Mouse (Mus musculus): ENCODE data around the gene Tmem231. TPM values are rescaled to one million over a fixed set of nuclear protein-coding genes. Genes with fewer than 3 reads are reported as not detected.

The Tmem231 gene
- polyA plus RNA-seq, 1 experiment from 2014 or later: 1.9 TPM

DNA sequence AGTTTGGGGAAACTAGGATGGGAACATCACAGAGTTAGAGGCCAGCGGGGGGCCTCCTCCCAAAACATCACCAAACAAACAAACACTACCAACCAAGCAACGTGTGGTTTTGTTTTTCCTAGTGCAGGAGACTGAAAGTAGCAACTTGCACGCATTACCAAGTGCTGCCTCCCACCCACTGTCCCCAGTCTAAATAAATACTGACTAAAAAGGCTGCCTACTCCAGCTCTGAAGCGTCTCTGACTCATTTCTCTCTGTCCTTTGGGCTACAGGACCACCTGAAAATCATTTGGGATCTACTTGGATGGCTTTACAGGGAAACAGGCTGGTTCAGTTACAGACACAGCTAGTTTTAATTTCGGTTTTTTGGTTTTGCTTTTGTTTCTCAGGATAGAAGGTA lies 30.7 kb upstream of the Tmem231 start:
- H3K4me1 ChIP-seq (replicated peaks): peaks cover 7% of the 10 kb centered on the region; the same call in 1 of the 2 replicates
- WGBS (ENCODE audit: insufficient replicate concordance): 59% methylated on average over 5 of the region's 5 CpGs
- no peak overlapping the region for H3K27ac ChIP-seq (replicated peaks)
- no peak for ATAC-seq (ENCODE audit: insufficient read depth)
- H3K36me3 ChIP-seq (replicated peaks): 0 out of 2 replicates have a peak, but pooled peaks cover 2% of the 10 kb centered on the region
- H3K4me2 ChIP-seq: no peak overlapping the region
- no peaks in the 10 kb centered on the region for H3K27me3 ChIP-seq
- no peaks in the 10 kb centered on the region for H3K9me3 ChIP-seq (replicated peaks)
- no peak overlapping the region for H3K4me3 ChIP-seq (replicated peaks)
- H3K9ac ChIP-seq: no peak overlapping the region

DNA sequence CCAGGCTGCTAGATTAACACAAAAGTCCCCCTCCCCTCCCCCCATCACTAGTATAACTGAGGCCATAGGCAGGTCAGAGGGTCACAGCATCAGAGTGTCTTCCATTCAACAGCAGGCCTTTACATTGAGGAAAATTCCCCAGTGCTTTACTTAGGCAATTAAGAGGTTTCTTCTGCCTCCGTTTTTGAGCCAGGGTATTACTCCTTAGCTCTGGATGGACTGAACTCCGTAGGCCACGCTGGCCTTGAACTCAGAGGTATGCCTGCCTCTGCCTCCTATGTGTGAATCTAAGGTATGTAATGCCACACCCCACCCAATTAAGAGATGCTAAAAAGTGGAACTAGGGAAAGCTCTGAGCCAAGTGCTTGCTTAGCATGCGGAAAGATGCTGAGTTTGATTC lies 29.9 kb upstream of the Tmem231 start:
- Histone ChIP-seq H3K27ac (replicated peaks) (no peak overlapping the region), H3K4me1 (replicated peaks) (peaks cover 7% of the 10 kb centered on the region; the same call in 1 of the 2 replicates), H3K9me3 (replicated peaks) (no peaks in the 10 kb centered on the region), H3K9ac (no peak overlapping the region), H3K4me3 (replicated peaks) (no peak overlapping the region), H3K36me3 (replicated peaks) (0 out of 2 replicates have a peak, but pooled peaks cover 2% of the 10 kb centered on the region), H3K27me3 (no peaks in the 10 kb centered on the region), H3K4me2 (no peak overlapping the region)
- no peak for ATAC-seq (ENCODE audit: insufficient read depth)
- WGBS (ENCODE audit: insufficient replicate concordance): 87% methylated on average over 4 of the region's 4 CpGs

GRCm38 (mm10) chr8:111963091-111963490 lies 29.4 kb upstream of the Tmem231 start:
- H3K27me3 ChIP-seq: no peaks in the 10 kb centered on the region
- H3K9me3 ChIP-seq (replicated peaks): no peaks in the 10 kb centered on the region
- H3K4me3 ChIP-seq (replicated peaks): no peak overlapping the region
- ATAC-seq (ENCODE audit: insufficient read depth): no peak
- peaks cover 7% of the 10 kb centered on the region; the same call in 1 of the 2 replicates for H3K4me1 ChIP-seq (replicated peaks)
- H3K4me2 ChIP-seq: no peak overlapping the region
- H3K36me3 ChIP-seq (replicated peaks): 0 out of 2 replicates have a peak, but pooled peaks cover 2% of the 10 kb centered on the region
- H3K9ac ChIP-seq: no peak overlapping the region
- 73% methylated on average over 10 of the region's 10 CpGs for WGBS (ENCODE audit: insufficient replicate concordance)
- no peak overlapping the region for H3K27ac ChIP-seq (replicated peaks)

- H3K4me1 ChIP-seq (replicated peaks): peaks cover 4% of the 10 kb centered on the region; the same call in 1 of the 2 replicates
- no peaks in the 10 kb centered on the region for H3K9me3 ChIP-seq (replicated peaks)
- H3K4me3 ChIP-seq (replicated peaks): no peak overlapping the region
- no peak for ATAC-seq (ENCODE audit: insufficient read depth)
- peaks cover 4% of the 10 kb centered on the region; the same call in 1 of the 2 replicates for H3K36me3 ChIP-seq (replicated peaks)
- H3K4me2 ChIP-seq: no peak overlapping the region
- H3K27ac ChIP-seq (replicated peaks): no peak overlapping the region
- H3K9ac ChIP-seq: no peak overlapping the region
- WGBS (ENCODE audit: insufficient replicate concordance): 62% methylated on average over 1 of the region's 1 CpGs
- H3K27me3 ChIP-seq: no peaks in the 10 kb centered on the region
These were observed 28.9 kb upstream of the Tmem231 start for GRCm38 (mm10) chr8:111962589-111962988.

- no peak overlapping the region for H3K4me2 ChIP-seq
- H3K36me3 ChIP-seq (replicated peaks): peaks cover 14% of the 10 kb centered on the region
- no peaks in the 10 kb centered on the region for H3K4me1 ChIP-seq (replicated peaks)
- WGBS (ENCODE audit: insufficient replicate concordance): 75% methylated on average over 3 of the region's 3 CpGs
- no peaks in the 10 kb centered on the region for H3K9me3 ChIP-seq (replicated peaks)
- no peak overlapping the region for H3K4me3 ChIP-seq (replicated peaks)
- H3K9ac ChIP-seq: no peak overlapping the region
- no peak for ATAC-seq (ENCODE audit: insufficient read depth)
- no peaks in the 10 kb centered on the region for H3K27me3 ChIP-seq
- H3K27ac ChIP-seq (replicated peaks): no peak overlapping the region
These were observed 27.6 kb upstream of the Tmem231 start for GRCm38 (mm10) chr8:111961330-111961729.

DNA sequence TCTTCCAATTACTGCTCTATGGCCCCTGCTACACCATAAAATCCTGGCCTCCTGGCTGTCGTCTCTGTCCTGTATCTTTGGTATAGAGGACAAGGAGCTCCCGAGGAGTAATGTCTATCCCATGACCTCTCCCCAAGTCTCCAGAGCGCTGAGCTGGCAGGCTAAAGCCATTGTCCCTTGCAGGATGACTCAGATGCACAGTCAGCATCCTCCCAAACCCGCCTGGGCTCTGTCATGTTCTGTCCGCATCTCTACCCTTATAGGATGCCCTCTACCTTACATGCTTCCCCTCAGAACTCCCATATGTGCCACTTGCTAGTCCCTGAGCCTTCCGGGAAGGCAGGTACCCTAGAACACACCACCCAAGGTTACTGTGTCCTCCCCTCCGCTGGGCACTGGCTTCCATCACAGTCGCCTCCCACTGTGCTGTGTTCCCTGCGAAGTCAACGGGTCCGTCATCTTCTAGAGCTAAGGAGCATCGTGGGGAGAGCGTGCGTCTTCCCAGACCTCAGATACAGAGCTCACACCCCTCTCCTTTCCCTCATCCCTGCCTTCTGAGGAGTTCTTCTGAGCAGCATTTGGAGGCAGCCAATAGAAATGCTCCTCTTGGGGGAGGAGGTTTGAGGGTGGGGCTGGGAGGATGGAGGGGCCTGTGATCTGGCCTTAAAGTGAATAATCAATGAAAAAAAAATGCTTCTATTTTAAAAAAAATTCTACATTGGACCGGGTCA lies 27.1 kb upstream of the Tmem231 start:
- Histone ChIP-seq H3K27ac (replicated peaks) (no peak overlapping the region), H3K4me2 (no peak overlapping the region)
- WGBS (ENCODE audit: insufficient replicate concordance): 73% methylated on average over 15 of the region's 15 CpGs

DNA sequence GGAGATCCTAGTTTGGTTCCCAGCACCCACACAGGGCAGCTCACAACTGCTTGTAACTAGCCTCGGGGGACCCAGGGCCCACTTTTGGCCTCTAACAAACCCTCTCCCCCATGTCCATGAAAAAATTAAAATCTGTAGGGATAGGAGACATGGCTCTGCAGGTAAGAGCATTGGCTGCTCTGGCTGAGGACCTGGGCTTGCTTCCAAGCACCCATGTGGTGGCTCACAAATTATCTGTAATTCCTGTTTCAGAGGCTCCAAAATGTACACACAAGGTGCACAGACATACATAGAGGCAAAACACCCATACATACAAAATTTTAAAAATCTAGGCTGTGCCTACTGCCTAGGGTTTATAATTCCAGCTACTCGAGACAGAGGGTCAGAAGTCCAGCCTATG lies 23.6 kb upstream of the Tmem231 start:
- 71% methylated on average over 2 of the region's 2 CpGs for WGBS (ENCODE audit: insufficient replicate concordance)
- no peak for ATAC-seq (ENCODE audit: insufficient read depth)
- no peak overlapping the region for H3K4me2 ChIP-seq
- no peaks in the 10 kb centered on the region for H3K27me3 ChIP-seq
- no peak overlapping the region for H3K9ac ChIP-seq
- H3K4me1 ChIP-seq (replicated peaks): no peaks in the 10 kb centered on the region
- peaks cover 44% of the 10 kb centered on the region for H3K36me3 ChIP-seq (replicated peaks)
- no peaks in the 10 kb centered on the region for H3K9me3 ChIP-seq (replicated peaks)
- no peak overlapping the region for H3K27ac ChIP-seq (replicated peaks)
- no peak overlapping the region for H3K4me3 ChIP-seq (replicated peaks)

More for the DNA sequence above, 27.1 kb upstream of the Tmem231 start:
- Histone ChIP-seq H3K9me3 (replicated peaks) (no peaks in the 10 kb centered on the region), H3K4me3 (replicated peaks) (no peak overlapping the region), H3K27me3 (no peaks in the 10 kb centered on the region), H3K36me3 (replicated peaks) (peaks cover 20% of the 10 kb centered on the region), H3K9ac (no peak overlapping the region), H3K4me1 (replicated peaks) (no peaks in the 10 kb centered on the region)
- peak; percentile 12; the same call in 1 of the 2 replicates for ATAC-seq (ENCODE audit: insufficient read depth)

- 70% methylated on average over 5 of the region's 5 CpGs for WGBS (ENCODE audit: insufficient replicate concordance)
- no peaks in the 10 kb centered on the region for H3K9me3 ChIP-seq (replicated peaks)
- H3K27ac ChIP-seq (replicated peaks): no peak overlapping the region
- H3K36me3 ChIP-seq (replicated peaks): peaks cover 57% of the 10 kb centered on the region
- no peak overlapping the region for H3K9ac ChIP-seq
- no peaks in the 10 kb centered on the region for H3K4me1 ChIP-seq (replicated peaks)
- no peak for ATAC-seq (ENCODE audit: insufficient read depth)
- no peak overlapping the region for H3K4me3 ChIP-seq (replicated peaks)
- H3K27me3 ChIP-seq: no peaks in the 10 kb centered on the region
- H3K4me2 ChIP-seq: no peak overlapping the region
These were observed 22.2 kb upstream of the Tmem231 start for GRCm38 (mm10) chr8:111955879-111956278.

GRCm38 (mm10) chr8:111954844-111955594 lies 21.3 kb upstream of the Tmem231 start:
- Histone ChIP-seq H3K4me2 (no peak overlapping the region), H3K4me3 (replicated peaks) (no peak overlapping the region), H3K27ac (replicated peaks) (no peak overlapping the region), H3K4me1 (replicated peaks) (no peaks in the 10 kb centered on the region), H3K27me3 (no peaks in the 10 kb centered on the region), H3K9me3 (replicated peaks) (no peaks in the 10 kb centered on the region), H3K9ac (no peak overlapping the region), H3K36me3 (replicated peaks) (peaks cover 61% of the 10 kb centered on the region)
- no peak for ATAC-seq (ENCODE audit: insufficient read depth)
- WGBS (ENCODE audit: insufficient replicate concordance): 70% methylated on average over 4 of the region's 4 CpGs

DNA sequence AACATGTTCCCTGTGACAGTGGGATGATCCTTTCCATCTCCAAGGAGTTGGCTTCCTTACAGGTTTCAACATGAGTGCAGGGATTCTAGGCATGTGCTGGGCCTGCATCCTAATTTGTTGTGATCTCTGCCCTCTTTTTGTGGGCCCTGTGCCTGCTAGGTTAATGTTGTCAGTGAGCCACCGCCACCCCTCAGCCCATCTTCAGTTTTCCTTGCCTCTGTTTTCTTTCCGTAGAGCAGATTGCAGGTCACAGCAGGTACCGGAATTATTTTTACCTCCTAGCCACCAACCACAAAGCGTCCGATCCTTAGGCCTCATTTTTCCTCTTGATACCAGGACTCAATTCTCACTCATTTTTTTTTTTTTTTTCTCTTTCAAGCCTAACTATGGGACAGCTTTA lies 18.3 kb upstream of the Tmem231 start:
- no peak overlapping the region for H3K27ac ChIP-seq (replicated peaks)
- 90% methylated on average over 5 of the region's 5 CpGs for WGBS (ENCODE audit: insufficient replicate concordance)
- no peak overlapping the region for H3K4me2 ChIP-seq
- H3K36me3 ChIP-seq (replicated peaks): peaks cover 81% of the 10 kb centered on the region
- no peak for ATAC-seq (ENCODE audit: insufficient read depth)
- H3K27me3 ChIP-seq: no peaks in the 10 kb centered on the region
- H3K4me1 ChIP-seq (replicated peaks): no peaks in the 10 kb centered on the region
- H3K9me3 ChIP-seq (replicated peaks): no peaks in the 10 kb centered on the region
- no peak overlapping the region for H3K9ac ChIP-seq
- H3K4me3 ChIP-seq (replicated peaks): no peak overlapping the region

DNA sequence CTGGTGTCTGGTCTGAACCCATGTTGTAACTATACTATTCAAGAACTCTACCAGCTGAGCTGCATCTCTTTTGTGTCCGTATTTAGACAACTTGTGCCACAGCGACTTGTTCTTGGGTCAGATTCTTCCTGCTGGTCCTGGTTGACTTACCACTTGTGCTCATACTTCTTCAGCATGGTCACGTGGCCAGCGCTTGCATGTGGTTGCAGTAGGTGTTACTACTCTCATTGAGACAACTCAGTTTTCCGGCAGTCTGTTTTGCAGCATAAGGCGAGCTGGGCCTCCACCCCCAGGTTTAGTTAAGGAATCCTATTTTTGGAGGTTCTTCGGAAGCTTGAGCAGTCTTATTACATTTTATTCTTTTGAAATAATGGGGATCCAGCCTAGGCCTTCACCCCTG lies 17.6 kb upstream of the Tmem231 start:
- H3K36me3 ChIP-seq (replicated peaks): peaks cover 81% of the 10 kb centered on the region
- H3K27me3 ChIP-seq: no peaks in the 10 kb centered on the region
- no peak overlapping the region for H3K27ac ChIP-seq (replicated peaks)
- no peak for ATAC-seq (ENCODE audit: insufficient read depth)
- H3K4me3 ChIP-seq (replicated peaks): no peak overlapping the region
- H3K4me2 ChIP-seq: no peak overlapping the region
- H3K9me3 ChIP-seq (replicated peaks): no peaks in the 10 kb centered on the region
- no peaks in the 10 kb centered on the region for H3K4me1 ChIP-seq (replicated peaks)
- WGBS (ENCODE audit: insufficient replicate concordance): 87% methylated on average over 7 of the region's 7 CpGs
- no peak overlapping the region for H3K9ac ChIP-seq
